Mouse (Mus musculus) spleen, adult 2 months (tissue): ENCODE measurements at regions not wholly inside any gene's neighbourhood (a gene's known extent, or its start where the extent isn't known, plus 50 kb on each side); places are given as distances from the start of the nearest gene placed in this dataset.

Experiments used
- CTCF ChIP-seq: fragments of 200-500 bp; IDR thresholded peaks from 2 replicates; pipeline ENCODE4 v1.5.1; 2011; ENCODE audit warnings: mild to moderate bottlenecking, inconsistent platforms; ENCODE audit not compliant: insufficient read depth, insufficient read length, insufficient replicate concordance; ENCODE audit errors: extremely low read depth
- POLR2A ChIP-seq: fragments of 200-500 bp; IDR thresholded peaks from 2 replicates; pipeline ENCODE4 v1.6.1; 2011; ENCODE audit warnings: low read depth, low read length, inconsistent platforms

DNA sequence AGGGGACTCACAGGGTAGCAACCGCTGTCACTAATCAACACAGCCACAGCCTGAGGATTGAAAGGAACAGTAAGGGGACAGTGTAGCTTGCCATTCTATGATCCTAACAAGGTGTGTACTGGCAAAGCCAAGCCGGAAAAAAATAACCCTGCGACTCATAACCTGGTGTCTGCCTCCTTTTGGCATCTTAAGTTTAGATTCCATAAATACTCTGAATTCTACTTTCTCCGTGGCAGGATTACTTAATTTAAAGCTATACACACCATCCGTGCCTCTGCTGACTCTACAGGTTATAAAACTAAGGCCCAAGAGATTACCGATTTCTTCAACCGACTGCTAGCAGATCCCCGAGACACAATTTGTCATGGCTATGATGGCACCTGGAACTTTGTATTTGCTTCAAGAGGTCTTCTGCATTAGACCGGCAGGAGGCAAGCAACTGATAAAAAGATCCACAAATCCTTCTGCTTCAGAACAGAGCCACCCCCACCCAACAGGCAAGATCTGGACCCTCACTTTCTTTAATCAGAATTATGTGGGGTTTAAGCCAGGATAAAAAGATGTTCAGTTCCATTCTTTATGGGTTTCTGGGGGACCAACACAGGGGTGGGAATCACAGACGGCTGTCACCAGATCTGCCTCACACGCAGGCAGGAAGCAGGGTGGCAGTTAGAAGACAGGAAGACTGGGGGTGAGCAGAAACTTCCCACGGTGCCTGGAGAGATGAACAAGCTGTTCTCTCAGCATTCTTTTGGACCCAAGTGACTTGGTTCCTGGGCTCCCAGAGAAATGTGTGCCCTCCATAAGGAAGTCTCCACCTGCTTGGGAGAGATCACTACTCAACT is 120.4 kb downstream of the Sox4 start:
- no peak for TF ChIP-seq CTCF
- no peak for TF ChIP-seq POLR2A
